Mouse (Mus musculus) liver, adult (tissue): ENCODE measurements around the gene Chordc1.

ENCODE experiments used
- GATA4 ChIP-seq: IDR thresholded peaks from 2 replicates; pipeline ENCODE4 v1.6.1; 2014; ENCODE audit warnings: mild to moderate bottlenecking, low read length; ENCODE audit not compliant: insufficient replicate concordance

Gene Chordc1

GRCm38 (mm10) chr9:18291571-18292429 lies at the start of gene Chordc1:
Chordc1 (plus strand) TSS chr9:18292125.
- peak; percentile 44; the same call in 1 of the 2 replicates for TF ChIP-seq GATA4

- TF ChIP-seq GATA4: no peak
Observed at GRCm38 (mm10) chr9:18275901-18276300, 16.0 kb upstream of the Chordc1 start.

- TF ChIP-seq GATA4: no peak
Observed at GRCm38 (mm10) chr9:18276844-18277243, 15.1 kb upstream of the Chordc1 start.

- TF ChIP-seq GATA4: no peak
Observed at GRCm38 (mm10) chr9:18277497-18277896, 14.4 kb upstream of the Chordc1 start.

GRCm38 (mm10) chr9:18292443-18292922 lies 558 bp downstream of the Chordc1 start:
- TF ChIP-seq GATA4: no peak

- no peak for TF ChIP-seq GATA4
Observed at GRCm38 (mm10) chr9:18293026-18293781, 1.3 kb downstream of the Chordc1 start.

- TF ChIP-seq GATA4: no peak
Observed at GRCm38 (mm10) chr9:18298301-18298700, 6.4 kb downstream of the Chordc1 start.

- no peak for TF ChIP-seq GATA4
Observed at GRCm38 (mm10) chr9:18319990-18320389, 28.1 kb downstream of the Chordc1 start.
